Mouse (Mus musculus): ENCODE results near the gene Rin3.

The Rin3 gene

GRCm38 (mm10) chr12:102383288-102383687, 100.4 kb downstream of the Rin3 start:
- no peak for DNase-seq

DNA sequence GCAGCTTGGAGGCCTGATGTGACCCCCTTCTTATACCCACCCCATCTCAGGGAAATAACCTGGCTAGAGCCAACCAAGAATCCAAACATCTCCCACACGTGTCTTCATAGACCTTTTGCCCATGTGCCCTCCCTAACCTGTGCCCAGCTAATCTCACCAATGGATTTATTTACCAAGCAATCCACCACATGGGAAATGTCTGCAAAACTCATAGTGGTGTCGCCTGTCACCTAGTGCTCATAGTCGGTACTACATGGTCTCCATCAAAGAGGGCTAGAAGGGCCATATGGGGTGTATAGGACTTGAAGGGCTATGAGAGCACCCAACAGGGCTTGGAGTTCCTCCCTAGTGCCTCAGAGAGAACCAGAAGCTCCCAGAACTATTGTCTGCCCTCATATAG, 102.0 kb downstream of the Rin3 start:
- DNase-seq = peak; percentile 32

- DNase-seq = peak; percentile 77
Observed at GRCm38 (mm10) chr12:102387219-102387917, 104.5 kb downstream of the Rin3 start.

GRCm38 (mm10) chr12:102390042-102390441, 107.2 kb downstream of the Rin3 start:
- DNase-seq = no peak

GRCm38 (mm10) chr12:102391109-102391508, 108.3 kb downstream of the Rin3 start:
- DNase-seq = no peak

DNA sequence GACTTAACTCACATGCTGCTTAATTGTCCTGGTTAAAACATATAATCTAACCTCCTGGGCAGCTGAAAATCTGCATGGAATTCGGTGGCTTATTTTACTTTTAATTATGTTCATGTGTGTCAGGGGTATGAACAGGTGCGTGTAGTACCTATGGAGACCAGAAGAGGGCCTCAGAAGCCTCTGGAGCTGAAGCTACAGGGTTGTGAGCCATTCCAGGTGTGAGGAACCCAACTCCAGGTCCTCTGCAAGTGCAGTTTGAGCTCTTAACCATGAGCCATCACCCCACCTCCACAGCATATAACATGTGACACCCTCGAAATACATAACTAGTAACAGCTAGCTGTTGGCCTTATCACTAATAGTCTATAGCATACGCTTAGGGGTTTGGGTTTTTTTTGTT, 109.1 kb downstream of the Rin3 start:
- no peak for DNase-seq

DNA sequence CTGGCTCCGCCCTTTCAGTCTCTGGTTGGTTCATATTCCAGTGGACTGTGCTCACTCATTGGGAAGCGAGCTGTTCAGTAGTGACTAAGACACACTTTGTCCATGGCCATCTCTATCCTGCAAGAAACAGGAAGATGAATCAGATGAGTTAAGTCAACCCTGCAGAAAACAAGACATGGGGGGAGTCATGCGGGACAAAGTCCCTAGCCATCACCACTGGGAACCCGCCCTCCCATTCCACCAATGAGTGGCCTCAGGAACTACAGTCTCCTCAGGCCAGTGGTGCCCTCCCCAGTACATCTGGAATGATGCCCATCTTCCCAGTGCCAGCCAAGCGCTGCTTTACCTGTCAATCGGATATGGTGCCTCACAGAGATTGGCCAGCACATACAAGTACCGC, 111.6 kb downstream of the Rin3 start:
- DNase-seq = no peak

DNA sequence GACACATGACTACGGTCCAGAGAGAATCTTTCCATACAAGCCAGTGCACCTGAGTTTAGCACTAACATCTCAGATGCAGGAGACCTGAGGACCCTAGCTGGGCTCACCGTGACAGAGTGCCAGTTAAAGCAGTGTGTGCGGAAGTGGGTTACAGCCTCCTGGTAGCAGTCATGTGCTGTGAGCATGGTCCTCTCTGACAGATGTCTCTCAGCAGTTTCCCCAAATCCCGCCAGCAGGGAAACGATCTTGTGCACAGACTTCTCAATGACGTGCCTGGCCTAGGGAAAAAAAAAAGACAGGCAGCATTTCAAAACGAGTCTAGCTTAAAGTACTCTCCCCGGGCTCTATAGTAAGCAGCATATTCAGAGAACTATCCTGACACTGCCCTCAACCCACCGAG, 112.7 kb downstream of the Rin3 start:
- no peak for DNase-seq

GRCm38 (mm10) chr12:102395998-102396991, 113.4 kb downstream of the Rin3 start:
- DNase-seq = no peak

- DNase-seq = no peak
Observed at GRCm38 (mm10) chr12:102398588-102398987, 115.7 kb downstream of the Rin3 start.

DNA sequence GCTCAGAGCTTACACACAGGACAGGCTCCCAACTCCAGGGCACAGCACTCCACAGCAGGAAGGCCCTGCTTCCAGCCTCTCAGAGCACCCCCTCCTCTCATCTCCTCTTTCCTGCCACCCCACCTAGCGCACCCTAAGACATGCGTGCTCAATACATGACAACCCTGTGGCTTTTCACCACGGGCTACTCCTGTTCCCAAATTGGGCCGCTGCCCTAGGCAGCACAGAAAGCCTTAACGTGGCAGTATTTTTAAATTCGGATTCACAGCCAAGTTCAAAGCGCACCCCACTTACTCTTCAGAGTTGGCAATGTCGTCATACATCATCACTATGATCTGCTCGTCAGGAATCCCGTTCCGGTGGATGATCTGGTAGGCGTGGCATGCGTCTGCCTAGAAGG, 130.3 kb downstream of the Rin3 start:
- DNase-seq = no peak

DNA sequence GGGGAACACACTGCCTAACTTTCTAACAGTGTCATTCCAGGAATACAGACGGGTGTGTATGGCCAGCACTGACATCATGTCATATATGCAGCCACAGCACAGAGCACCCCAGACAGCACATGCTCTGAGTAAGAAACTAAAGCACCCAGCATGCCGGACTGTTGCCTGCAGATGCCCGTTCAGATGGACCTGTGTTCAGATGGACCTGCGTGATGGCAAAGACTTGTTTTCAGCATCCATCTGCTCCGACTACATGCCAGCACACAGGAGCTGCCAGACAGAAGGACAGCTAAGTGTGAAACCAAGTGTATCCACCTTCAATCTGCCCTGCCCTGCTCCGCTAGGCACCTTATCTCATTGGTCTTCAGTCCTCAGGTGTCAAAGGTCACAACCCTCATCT, 131.8 kb downstream of the Rin3 start:
- no peak for DNase-seq

DNA sequence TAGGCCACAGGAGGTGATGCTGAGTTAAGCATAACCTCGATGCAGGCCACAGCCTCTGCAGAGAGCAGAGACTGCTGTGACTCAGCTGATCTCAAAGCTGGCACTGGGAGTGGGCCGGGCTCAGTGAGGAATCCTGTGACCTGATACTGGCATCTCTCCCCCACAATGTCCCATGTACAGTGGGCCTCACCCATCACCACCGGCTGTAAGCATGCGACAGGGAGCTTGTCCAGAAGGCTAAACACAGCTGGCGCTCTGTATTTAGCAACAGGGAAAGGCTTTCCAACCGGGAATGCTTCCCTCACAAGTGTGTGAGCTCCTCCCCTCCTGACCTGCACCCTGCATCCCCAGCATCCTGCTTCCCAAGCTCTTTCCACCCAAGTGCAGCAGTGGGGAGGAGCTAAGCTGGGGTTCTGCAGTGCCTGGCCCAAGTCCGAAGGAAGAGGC, 133.6 kb downstream of the Rin3 start:
- no peak for DNase-seq

DNA sequence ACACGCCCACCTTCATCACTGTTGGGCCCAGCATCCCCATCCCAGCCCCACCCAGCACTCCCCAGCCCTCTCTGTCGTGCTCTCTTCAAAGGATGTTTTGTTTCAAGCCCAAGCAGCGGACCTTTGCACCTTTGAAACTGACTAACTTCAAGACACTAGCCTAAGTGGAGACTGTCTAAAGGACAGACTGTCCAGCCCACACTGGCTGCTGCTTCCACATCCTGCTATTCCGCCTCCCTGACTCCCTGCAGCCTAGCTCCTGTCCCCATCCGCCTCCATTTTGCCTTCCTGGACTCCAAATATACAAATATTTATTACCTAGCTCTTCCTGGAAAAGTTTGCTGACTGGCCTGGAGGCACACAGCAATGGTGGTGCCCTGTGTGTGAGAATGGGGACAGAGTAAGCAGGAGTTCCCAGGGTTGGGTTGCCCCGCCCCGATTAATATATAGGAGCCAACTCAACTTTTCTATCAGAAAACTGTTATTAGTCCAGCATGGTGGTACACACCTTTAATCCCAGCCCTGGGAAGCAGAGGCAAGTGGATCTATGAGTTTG, 134.2 kb downstream of the Rin3 start:
- DNase-seq = no peak

GRCm38 (mm10) chr12:102417701-102418100, 134.9 kb downstream of the Rin3 start:
- no peak for DNase-seq

- DNase-seq = peak; percentile 69
Observed at GRCm38 (mm10) chr12:102419544-102419943, 136.7 kb downstream of the Rin3 start.

DNA sequence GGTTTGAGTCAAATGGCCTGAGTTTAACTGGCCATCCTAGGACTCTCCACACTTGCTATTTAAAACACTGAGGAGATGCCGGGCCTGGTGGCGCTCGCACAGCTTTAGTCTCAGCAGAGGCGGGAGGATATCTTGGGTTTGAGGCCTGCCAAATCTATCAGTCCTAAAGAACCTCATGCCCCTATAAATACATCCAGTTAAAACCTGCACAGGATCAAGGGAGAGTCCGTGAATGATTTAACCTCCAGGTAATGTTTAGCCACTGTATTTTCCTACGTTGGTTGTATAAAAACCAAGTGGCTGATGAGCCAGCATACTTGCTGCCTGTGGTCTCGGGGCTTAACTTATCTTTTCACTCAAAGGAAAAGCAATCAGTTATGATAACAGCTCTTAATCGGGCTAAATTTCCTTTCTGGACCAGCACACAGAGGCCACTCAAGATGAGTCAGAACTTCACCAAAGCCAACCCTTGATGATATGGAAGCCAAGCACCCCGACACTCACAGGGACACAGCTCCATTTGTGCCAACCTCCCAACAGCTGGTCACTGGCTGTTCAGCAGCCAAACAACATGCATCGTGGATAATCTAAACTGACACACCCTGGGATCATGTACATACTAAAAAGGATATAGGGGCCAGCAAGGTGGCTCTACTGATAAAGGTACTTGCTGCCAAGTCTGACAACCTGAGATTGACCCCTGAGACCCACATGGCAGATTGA, 137.5 kb downstream of the Rin3 start:
- DNase-seq = no peak

- DNase-seq = no peak
Observed at GRCm38 (mm10) chr12:102422065-102422464, 139.2 kb downstream of the Rin3 start.

DNA sequence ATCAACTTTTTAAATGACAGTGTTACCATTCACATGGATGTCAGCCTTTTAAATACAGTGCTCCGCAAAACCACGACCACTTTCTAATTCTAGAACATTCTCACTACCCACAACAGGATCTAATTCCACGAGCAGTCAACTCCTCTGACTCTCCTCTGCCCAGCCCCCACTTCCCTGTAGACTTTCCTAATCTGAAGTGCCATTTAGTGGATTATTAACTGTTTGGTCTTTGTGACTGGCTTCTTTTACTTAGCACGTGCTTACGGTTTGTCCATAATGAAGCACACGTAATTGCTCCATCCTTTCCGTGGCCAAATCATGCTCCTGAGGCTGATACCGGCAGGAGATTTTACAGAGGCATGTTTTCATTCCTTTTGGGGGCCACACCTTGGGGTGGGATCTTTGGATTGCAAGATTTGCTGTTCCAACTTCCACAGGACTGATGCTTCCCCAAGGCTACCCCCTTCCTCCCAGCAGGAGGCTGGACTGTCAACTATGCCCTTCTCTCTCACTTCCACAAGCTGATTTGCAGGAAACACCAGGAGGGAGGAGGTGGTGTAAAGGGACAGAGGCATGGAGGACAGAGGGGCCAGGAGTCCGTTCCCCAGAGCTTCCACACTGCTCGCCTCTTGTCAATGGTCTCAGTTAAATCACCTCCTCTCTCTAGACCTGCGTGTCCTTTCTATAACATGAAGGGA, 139.9 kb downstream of the Rin3 start:
- DNase-seq = no peak

DNA sequence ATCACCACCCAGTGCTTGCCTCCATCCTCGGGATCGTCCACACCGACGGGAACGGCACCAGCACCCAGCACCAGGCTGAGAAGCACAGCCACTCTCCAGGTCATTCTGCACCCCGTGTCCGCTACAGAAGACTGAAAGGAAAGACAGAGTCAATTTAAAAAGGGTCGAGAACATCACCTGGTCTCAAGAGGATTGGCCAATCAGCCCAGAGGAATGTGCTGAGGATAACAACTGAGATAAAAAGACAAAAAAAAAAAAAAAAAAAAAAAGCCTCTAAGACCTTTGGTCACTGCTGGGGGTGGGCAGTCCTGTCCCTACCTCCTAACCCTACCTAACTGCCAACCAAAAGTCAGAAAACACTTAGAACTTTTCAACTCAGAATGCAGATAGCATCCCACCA, 140.8 kb downstream of the Rin3 start:
- DNase-seq = no peak

- DNase-seq = no peak
Observed at GRCm38 (mm10) chr12:102424456-102424855, 141.6 kb downstream of the Rin3 start.

GRCm38 (mm10) chr12:102425048-102425578, 142.3 kb downstream of the Rin3 start:
- no peak for DNase-seq

Data from cerebellum, adult 9-11 months (tissue).